Mouse (Mus musculus) limb, embryonic 15.5 days (tissue): Measurements from ENCODE around the gene Gabrb1. TPM values are rescaled to one million over a fixed set of nuclear protein-coding genes. Genes with fewer than 3 reads are reported as not detected.

Experiments
- polyA plus RNA-seq: library from polyadenylated mRNA; unstranded; fragments of >200 nt; fragmentation: Nextera tagmentation; extraction: Ambion mirVana; gene quantifications from 2 replicates; pipeline ENCODE4 v1.2.1, GENCODE M21; 2015

Gene Gabrb1
- polyA plus RNA-seq, 1 experiment from 2014 or later = 1.9 TPM

Other genes starting within 250 kb of the Gabrb1 start
- not detected in 2 replicates for gene Cox7b2, start 109.9 kb upstream of the Gabrb1 start, polyA plus RNA-seq
- 7.3 and 8.9 TPM in 2 replicates for gene Gabra4, start 195 bp downstream of the Gabrb1 start, polyA plus RNA-seq